Mouse (Mus musculus): ENCODE results near the gene Mcf2.

DNA sequence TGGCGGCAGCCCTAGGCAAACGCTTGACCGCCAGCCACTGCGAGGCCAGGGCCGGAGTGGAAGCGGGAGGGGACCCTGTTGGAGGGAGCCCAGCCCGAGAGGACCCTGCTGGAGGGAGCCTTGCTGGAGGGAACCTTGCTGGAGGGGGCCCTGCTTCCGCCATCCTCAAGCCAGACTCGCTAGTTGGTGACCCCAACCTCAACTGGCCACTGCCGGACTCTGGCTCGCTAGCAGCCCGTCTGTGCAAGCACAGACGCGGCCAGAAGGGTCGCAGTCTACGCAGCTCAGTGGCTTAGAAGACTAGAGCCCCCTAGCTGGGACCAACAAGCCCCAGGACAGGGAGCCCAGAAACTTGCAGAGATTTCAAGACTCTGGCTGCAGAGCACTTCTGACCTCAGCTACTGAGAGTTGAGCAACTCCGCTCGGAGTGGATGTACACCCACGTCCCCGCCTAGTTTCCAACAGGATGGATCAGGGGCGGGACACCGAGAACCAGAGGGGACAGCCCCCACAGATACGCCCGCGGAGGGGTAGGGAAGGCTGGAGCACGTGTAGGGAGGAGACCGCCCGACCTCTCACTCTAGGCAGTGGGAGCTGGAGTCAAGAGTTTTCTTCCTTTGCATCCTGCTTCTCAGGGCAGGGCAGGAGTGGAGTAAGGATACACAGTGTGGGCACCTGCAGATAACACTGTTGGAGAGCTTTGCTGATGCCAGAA is at the start of gene Mcf2:
- TF ChIP-seq POLR2A (IDR thresholded peaks at IDR 0.05; ENCODE audit: control insufficient read depth, extremely low read depth, insufficient read depth, low read length, poor library complexity) = no peak
- TF ChIP-seq CTCF (IDR thresholded peaks at IDR 0.05; ENCODE audit: borderline replicate concordance, control insufficient read depth, extremely low read depth, insufficient read depth, low read length, poor library complexity) = no peak
